Mouse (Mus musculus): Measurements from ENCODE around the gene Dnajc27. TPM values are rescaled to one million over a fixed set of nuclear protein-coding genes. Genes with fewer than 3 reads are reported as not detected.

Dnajc27 gene
- polyA plus RNA-seq (2011; ENCODE audit: insufficient read depth, insufficient read length, low replicate concordance, missing spikeins), result 1.2 and 1.5 TPM in 2 replicates

DNA sequence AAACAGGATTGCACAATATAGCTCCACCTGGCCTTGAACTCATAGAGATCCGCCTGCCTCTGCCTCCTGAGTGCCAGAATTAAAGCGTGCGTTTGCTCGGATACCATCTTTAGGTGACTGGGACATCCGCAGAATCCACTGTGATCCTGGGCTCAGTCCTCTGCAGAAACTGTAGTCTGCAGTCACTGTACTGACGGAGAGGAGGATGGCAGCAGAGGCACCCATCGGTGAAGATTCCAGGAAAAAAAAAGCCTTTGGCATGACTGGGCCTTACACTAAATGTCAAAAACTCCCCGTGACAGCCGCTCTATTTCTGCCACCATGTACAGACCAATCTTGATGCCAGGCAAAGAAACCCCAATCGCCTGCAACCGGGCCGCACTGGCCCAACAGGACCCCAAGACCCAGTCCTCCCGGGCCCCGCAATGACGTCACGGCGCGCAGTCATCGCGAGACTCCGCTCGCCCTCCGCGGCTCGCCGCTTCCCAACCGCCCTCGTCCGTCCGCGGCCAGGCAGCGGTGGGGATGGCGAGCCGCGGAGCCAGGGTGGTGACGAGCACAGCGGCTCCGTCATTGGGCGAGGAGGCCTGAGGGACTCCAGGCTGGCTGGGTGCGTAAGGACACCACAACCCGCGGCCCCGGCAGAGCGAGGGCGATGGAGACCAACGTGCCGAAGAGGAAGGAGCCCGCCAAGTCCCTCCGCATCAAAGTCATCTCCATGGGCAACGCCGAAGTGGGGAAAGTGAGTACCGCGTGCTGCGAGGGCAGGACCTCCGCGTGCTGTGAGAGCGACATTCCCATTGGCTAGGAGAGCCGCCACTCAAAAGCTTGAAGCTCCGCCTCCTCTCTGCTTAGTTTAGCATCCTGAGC, at the start of gene Dnajc27:
TSS of gene Dnajc27 (plus strand) at position 452 of the 870 bp plus-strand sequence.
- peak within 1 kb of the TSS; percentile 90 for H3K27ac ChIP-seq (ENCODE audit: control insufficient read depth, insufficient read depth, low read depth, low read length, poor library complexity)
- WGBS, result 8% methylated on average over 59 of the region's 59 CpGs
- peak within 1 kb of the TSS; percentile 86 for H3K4me3 ChIP-seq (replicated peaks; ENCODE audit: control insufficient read depth, low read depth, low read length)
- H3K4me1 ChIP-seq (ENCODE audit: control insufficient read depth, insufficient read depth, low read length), result no peaks in the 10 kb centered on the region
- peak; percentile 53; the same call in 1 of the 2 replicates for TF ChIP-seq POLR2A (IDR thresholded peaks at IDR 0.05; ENCODE audit: borderline replicate concordance, control insufficient read depth, low read depth, low read length)
- TF ChIP-seq CTCF (IDR thresholded peaks at IDR 0.05; ENCODE audit: control insufficient read depth, insufficient read depth, low read length), result no peak

GRCm38 (mm10) chr12:4036157-4036556, 46.2 kb upstream of the Dnajc27 start:
- no peak overlapping the region for H3K27ac ChIP-seq (ENCODE audit: control insufficient read depth, insufficient read depth, low read depth, low read length, poor library complexity)
- TF ChIP-seq CTCF (IDR thresholded peaks at IDR 0.05; ENCODE audit: control insufficient read depth, insufficient read depth, low read length) (no peak), POLR2A (IDR thresholded peaks at IDR 0.05; ENCODE audit: borderline replicate concordance, control insufficient read depth, low read depth, low read length) (no peak)
- WGBS, result 83% methylated on average over 5 of the region's 5 CpGs
- no peaks in the 10 kb centered on the region for H3K4me1 ChIP-seq (ENCODE audit: control insufficient read depth, insufficient read depth, low read length)
- H3K4me3 ChIP-seq (replicated peaks; ENCODE audit: control insufficient read depth, low read depth, low read length), result no peak overlapping the region

- H3K4me3 ChIP-seq (replicated peaks; ENCODE audit: control insufficient read depth, low read depth, low read length), result no peak overlapping the region
- 38% methylated on average over 5 of the region's 5 CpGs for WGBS
- no peaks in the 10 kb centered on the region for H3K4me1 ChIP-seq (ENCODE audit: control insufficient read depth, insufficient read depth, low read length)
- no peak overlapping the region for H3K27ac ChIP-seq (ENCODE audit: control insufficient read depth, insufficient read depth, low read depth, low read length, poor library complexity)
- TF ChIP-seq CTCF (IDR thresholded peaks at IDR 0.05; ENCODE audit: control insufficient read depth, insufficient read depth, low read length) (no peak), POLR2A (IDR thresholded peaks at IDR 0.05; ENCODE audit: borderline replicate concordance, control insufficient read depth, low read depth, low read length) (no peak)
Measured at GRCm38 (mm10) chr12:4037511-4037910, 44.9 kb upstream of the Dnajc27 start.

DNA sequence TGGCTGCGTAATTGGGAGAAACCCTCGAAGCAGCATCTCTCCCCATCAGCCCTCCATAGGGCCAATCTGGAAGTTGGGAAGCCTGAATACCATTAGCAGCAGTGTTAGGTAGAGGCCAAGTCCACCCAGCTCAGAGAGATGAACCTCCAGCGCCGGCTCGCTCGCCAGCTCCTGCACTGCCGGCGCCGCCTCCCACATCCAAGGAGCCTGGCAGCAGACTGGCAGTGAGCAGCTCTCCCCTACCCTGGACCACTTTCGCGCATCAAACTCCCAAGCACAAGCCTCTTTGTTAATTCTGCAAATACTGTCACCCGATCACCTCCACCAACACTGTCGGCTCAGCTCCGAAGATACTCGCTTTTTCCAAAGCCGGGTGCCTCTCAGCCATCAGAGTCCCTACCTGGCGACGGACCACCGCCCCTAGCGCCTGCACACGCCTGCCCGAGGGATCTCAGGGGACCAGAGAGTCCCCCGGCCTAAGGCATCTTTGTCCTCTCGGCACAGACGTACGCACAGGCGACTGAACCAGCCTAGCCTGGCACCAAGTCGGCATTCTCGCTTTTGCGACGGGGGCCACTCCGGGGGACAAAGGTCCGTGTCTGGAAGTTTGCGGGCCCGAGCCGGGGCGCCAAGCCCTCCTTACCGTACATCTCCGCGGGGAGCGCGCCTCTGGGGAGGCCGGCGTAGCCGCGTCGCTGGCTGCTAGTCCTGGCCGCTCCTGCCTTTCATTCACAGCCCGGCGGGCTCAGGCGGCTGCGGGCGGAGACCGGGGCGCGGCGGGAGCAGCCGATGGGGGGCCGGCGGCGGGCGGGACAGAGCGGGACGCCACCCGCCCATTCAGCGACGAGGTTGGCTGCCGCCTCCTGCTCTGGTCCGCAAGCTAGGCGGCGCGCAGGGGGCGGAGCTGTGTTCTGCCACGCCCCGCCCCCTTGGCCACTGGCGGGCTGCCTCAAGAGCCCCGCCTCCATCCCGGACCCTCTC, 44.0 kb upstream of the Dnajc27 start, which contains the start of gene Efr3b:
TSS of gene Efr3b (minus strand) at position 855 of the 981 bp plus-strand sequence.
- 2% methylated on average over 72 of the region's 78 CpGs for WGBS

DNA sequence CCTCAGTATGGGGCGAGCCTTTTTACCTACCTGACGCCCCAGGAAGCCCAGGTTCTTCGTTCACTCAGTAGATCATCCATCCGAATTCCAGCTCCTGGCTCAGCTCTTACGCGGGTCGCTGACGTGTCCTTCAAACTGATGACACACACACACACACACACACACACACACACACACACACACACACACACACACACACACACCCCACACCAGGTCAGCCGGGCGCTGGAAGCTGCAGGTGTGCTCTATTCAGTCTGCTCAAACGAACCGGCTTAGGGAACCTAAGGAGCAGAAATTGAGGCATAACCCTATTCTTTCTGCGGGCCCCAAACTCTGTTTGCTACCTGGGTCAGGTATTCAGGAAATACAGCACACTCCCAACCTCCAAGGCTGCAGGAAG, 43.3 kb upstream of the Dnajc27 start:
- Histone ChIP-seq H3K4me3 (replicated peaks; ENCODE audit: control insufficient read depth, low read depth, low read length) (no peak overlapping the region), H3K4me1 (ENCODE audit: control insufficient read depth, insufficient read depth, low read length) (no peaks in the 10 kb centered on the region), H3K27ac (ENCODE audit: control insufficient read depth, insufficient read depth, low read depth, low read length, poor library complexity) (no peak overlapping the region)
- no peak for TF ChIP-seq CTCF (IDR thresholded peaks at IDR 0.05; ENCODE audit: control insufficient read depth, insufficient read depth, low read length)
- no peak for TF ChIP-seq POLR2A (IDR thresholded peaks at IDR 0.05; ENCODE audit: borderline replicate concordance, control insufficient read depth, low read depth, low read length)
- WGBS, result 6% methylated on average over 13 of the region's 13 CpGs

More for the DNA sequence above, 44.0 kb upstream of the Dnajc27 start, which contains the start of gene Efr3b:
- Histone ChIP-seq H3K27ac (ENCODE audit: control insufficient read depth, insufficient read depth, low read depth, low read length, poor library complexity) (no peak within 1 kb of the TSS), H3K4me3 (replicated peaks; ENCODE audit: control insufficient read depth, low read depth, low read length) (no peak within 1 kb of the TSS), H3K4me1 (ENCODE audit: control insufficient read depth, insufficient read depth, low read length) (no peaks in the 10 kb centered on the region)
- no peak for TF ChIP-seq POLR2A (IDR thresholded peaks at IDR 0.05; ENCODE audit: borderline replicate concordance, control insufficient read depth, low read depth, low read length)

DNA sequence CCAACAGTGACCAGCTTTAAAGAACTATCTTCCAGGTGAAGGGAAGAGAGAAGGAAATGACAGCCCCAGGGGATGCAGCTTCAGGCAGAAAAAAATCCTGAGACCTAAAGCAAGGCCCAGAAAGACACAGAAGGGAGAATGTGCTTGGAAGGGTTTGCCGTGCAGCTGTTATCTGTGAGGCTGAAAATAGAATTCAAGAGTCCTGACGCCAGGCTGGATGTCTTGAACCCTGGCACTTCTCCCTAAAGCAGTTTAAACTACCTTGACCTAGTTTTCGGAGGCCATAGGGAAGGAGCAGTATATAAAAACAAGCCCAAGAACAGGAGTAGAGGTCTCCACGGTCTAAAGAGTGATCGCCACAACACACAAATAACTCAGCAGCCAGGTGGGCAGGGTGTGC, 40.0 kb upstream of the Dnajc27 start:
- TF ChIP-seq CTCF (IDR thresholded peaks at IDR 0.05; ENCODE audit: control insufficient read depth, insufficient read depth, low read length) (no peak), POLR2A (IDR thresholded peaks at IDR 0.05; ENCODE audit: borderline replicate concordance, control insufficient read depth, low read depth, low read length) (no peak)
- H3K4me1 ChIP-seq (ENCODE audit: control insufficient read depth, insufficient read depth, low read length), result no peaks in the 10 kb centered on the region
- H3K27ac ChIP-seq (ENCODE audit: control insufficient read depth, insufficient read depth, low read depth, low read length, poor library complexity), result no peak overlapping the region
- WGBS, result 75% methylated on average over 5 of the region's 5 CpGs
- H3K4me3 ChIP-seq (replicated peaks; ENCODE audit: control insufficient read depth, low read depth, low read length), result no peak overlapping the region

GRCm38 (mm10) chr12:4045992-4046391, 36.4 kb upstream of the Dnajc27 start:
- TF ChIP-seq CTCF (IDR thresholded peaks at IDR 0.05; ENCODE audit: control insufficient read depth, insufficient read depth, low read length) (no peak), POLR2A (IDR thresholded peaks at IDR 0.05; ENCODE audit: borderline replicate concordance, control insufficient read depth, low read depth, low read length) (no peak)
- WGBS, result 65% methylated on average over 1 of the region's 1 CpGs
- Histone ChIP-seq H3K4me3 (replicated peaks; ENCODE audit: control insufficient read depth, low read depth, low read length) (no peak overlapping the region), H3K4me1 (ENCODE audit: control insufficient read depth, insufficient read depth, low read length) (no peaks in the 10 kb centered on the region), H3K27ac (ENCODE audit: control insufficient read depth, insufficient read depth, low read depth, low read length, poor library complexity) (no peak overlapping the region)

- WGBS, result 2% methylated on average over 6 of the region's 6 CpGs
- TF ChIP-seq CTCF (IDR thresholded peaks at IDR 0.05; ENCODE audit: control insufficient read depth, insufficient read depth, low read length), result no peak
- no peak for TF ChIP-seq POLR2A (IDR thresholded peaks at IDR 0.05; ENCODE audit: borderline replicate concordance, control insufficient read depth, low read depth, low read length)
- Histone ChIP-seq H3K4me3 (replicated peaks; ENCODE audit: control insufficient read depth, low read depth, low read length) (no peak overlapping the region), H3K4me1 (ENCODE audit: control insufficient read depth, insufficient read depth, low read length) (no peaks in the 10 kb centered on the region), H3K27ac (ENCODE audit: control insufficient read depth, insufficient read depth, low read depth, low read length, poor library complexity) (no peak overlapping the region)
Measured at GRCm38 (mm10) chr12:4048031-4048430, 34.4 kb upstream of the Dnajc27 start.

All from bone marrow, adult 2 months (tissue).